Mouse (Mus musculus) small intestine, adult 2 months (tissue): ENCODE measurements around the gene Bcas3.

Experiments
- CTCF ChIP-seq: fragments of 200-500 bp; IDR thresholded peaks from 2 replicates; pipeline ENCODE4 v1.5.1; 2012; ENCODE audit warnings: low read depth, mild to moderate bottlenecking, control low read depth, inconsistent platforms, low read length, moderate library complexity, mixed read lengths; ENCODE audit not compliant: insufficient replicate concordance, insufficient read length; ENCODE audit errors: extremely low read depth
- POLR2A ChIP-seq: fragments of 200-500 bp; IDR thresholded peaks from 2 replicates; pipeline ENCODE4 v1.6.1; 2012; ENCODE audit warnings: low read depth, mild to moderate bottlenecking, control low read depth, inconsistent platforms, low read length, moderate library complexity

DNA sequence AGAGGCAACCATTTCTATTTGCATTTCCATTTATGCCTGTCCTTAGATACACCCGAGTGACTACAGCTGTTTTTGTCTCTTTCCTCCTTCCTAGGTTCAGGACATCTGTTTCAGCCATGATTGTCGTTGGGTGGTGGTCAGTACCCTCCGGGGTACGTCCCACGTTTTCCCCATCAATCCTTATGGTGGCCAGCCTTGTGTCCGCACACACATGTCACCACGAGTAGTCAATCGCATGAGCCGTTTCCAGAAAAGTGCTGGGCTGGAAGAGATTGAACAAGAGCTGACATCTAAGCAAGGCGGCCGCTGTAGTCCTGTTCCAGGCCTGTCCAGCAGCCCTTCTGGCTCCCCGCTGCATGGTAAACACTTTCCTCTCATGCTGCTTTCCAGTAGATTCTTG lies 156.4 kb downstream of the Bcas3 start:
- TF ChIP-seq CTCF (no peak), POLR2A (no peak)
